Comparison of ENCODE assay signal across 9 mouse cellular contexts in the genomic region with DNA sequence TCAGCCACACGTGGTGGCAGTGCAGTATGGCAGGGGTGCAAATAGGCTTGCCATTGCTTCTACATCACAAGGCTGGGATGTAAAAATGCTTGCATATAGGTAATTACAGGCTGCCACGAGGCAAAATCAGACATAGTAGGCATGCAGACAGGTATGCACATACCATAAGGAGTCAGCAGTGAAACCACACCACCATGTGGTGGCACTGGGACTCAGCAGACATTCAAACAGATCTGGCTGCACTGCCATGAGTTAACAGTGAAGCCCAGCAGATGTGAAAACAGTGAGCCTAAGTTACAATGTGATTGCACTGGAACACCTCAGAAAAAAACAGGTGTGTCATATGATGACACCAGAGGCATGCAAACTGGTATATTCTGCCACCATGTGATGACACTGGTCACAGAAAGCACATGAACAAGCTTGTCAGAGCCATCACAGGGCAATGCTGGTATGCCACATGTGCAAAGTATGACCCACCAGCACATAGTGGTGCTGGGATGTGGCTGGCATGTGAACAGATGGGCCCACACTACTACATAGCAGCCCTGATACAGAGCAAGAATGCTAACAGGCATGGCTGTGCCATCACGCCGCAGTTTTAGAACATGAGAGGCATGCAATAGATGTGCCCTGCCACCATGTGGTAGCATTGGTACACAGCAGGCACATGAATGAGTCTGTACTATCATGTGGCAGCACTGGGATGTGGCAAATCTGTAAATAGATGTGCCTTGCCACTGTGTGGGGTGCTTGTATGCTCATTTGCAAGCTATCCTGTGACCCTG. TPM values are rescaled to one million over a fixed set of nuclear protein-coding genes. Genes with fewer than 3 reads are reported as not detected.
DNase-seq lines count a peak whose midpoint lies in the region; ATAC-seq and TF ChIP-seq lines count a peak whose summit lies in the region.
"Had no signal": no experiment of that assay in that cellular context is flagged by ENCODE, and none has a peak within 500 bp of the region (broad histone marks: within the 10 kb centered on the region; RNA-seq: fewer than 3 reads in every experiment).

No protein-coding gene starts in this region.

- TF ChIP-seq CTCF in embryonic fibroblast, embryonic 13.5 days (IDR thresholded peaks at IDR 0.05; ENCODE audit: borderline replicate concordance, insufficient read depth, low read length) = peak; percentile 61; the same call in 1 of the 2 replicates

- DNase-seq in midbrain, embryonic 11.5 days (ENCODE audit: low spot score, missing footprints) = no peak
- DNase-seq in midbrain, embryonic 10.5 days (ENCODE audit: low spot score) = no peak
- peak; percentile 52 to 55 for DNase-seq in adrenal gland, postnatal 36 days
- DNase-seq in limb, embryonic 14.5 days (ENCODE audit: low spot score) = peak; percentile 6
- DNase-seq in right cerebral cortex, postnatal 36 days (ENCODE audit: low spot score in 2 of 2) = peak; percentile 50 to 58
- DNase-seq in thymus, postnatal 0 days (ENCODE audit: low spot score) = no peak

- no peak overlapping the region for H3K4me3 ChIP-seq in midbrain, embryonic 11.5 days (ENCODE audit: low read depth, low read length)
- H3K4me3 ChIP-seq in midbrain, embryonic 10.5 days = no peak overlapping the region
- H3K4me3 ChIP-seq in embryonic fibroblast, embryonic 13.5 days (ENCODE audit: insufficient read depth, low read length) = no peak overlapping the region
- no peak overlapping the region for H3K4me3 ChIP-seq in kidney, embryonic 14.5 days (ENCODE audit: low read length)
- no peak overlapping the region for H3K4me3 ChIP-seq in limb, embryonic 14.5 days (replicated peaks; ENCODE audit: low read length)

- no peaks in the 10 kb centered on the region for H3K36me3 ChIP-seq in midbrain, embryonic 11.5 days (ENCODE audit: control insufficient read depth, insufficient read depth, low read length)
- no peaks in the 10 kb centered on the region for H3K36me3 ChIP-seq in midbrain, embryonic 10.5 days
- H3K36me3 ChIP-seq in kidney, embryonic 14.5 days (ENCODE audit: control insufficient read depth, insufficient read depth, low read length) = no peaks in the 10 kb centered on the region
- H3K36me3 ChIP-seq in limb, embryonic 14.5 days (ENCODE audit: control insufficient read depth, insufficient read depth, low read length) = no peaks in the 10 kb centered on the region

- ATAC-seq in midbrain, embryonic 11.5 days (ENCODE audit: low FRiP score) = peak; percentile 63
- peak; percentile 64; the same call in 1 of the 2 replicates for ATAC-seq in kidney, embryonic 14.5 days (ENCODE audit: low FRiP score, low TSS enrichment)
- ATAC-seq in limb, embryonic 14.5 days (ENCODE audit: low FRiP score, low read depth) = no peak

- no peaks in the 10 kb centered on the region for H3K27me3 ChIP-seq in midbrain, embryonic 11.5 days (ENCODE audit: control insufficient read depth, insufficient read depth, low read length)
- no peaks in the 10 kb centered on the region for H3K27me3 ChIP-seq in midbrain, embryonic 10.5 days (ENCODE audit: low read depth, poor library complexity, severe bottlenecking)
- H3K27me3 ChIP-seq in kidney, embryonic 14.5 days (ENCODE audit: control insufficient read depth, insufficient read depth, low read length) = no peaks in the 10 kb centered on the region
- H3K27me3 ChIP-seq in limb, embryonic 14.5 days (ENCODE audit: control insufficient read depth, insufficient read depth, low read length) = no peaks in the 10 kb centered on the region

- no peak overlapping the region for H3K4me2 ChIP-seq in midbrain, embryonic 11.5 days
- no peak overlapping the region for H3K4me2 ChIP-seq in kidney, embryonic 14.5 days (replicated peaks; ENCODE audit: low read depth, low read length)
- no peak overlapping the region for H3K4me2 ChIP-seq in limb, embryonic 14.5 days (replicated peaks; ENCODE audit: low read depth, low read length, severe bottlenecking)

- no peak overlapping the region for H3K9ac ChIP-seq in midbrain, embryonic 11.5 days (ENCODE audit: low read length)
- no peak overlapping the region for H3K9ac ChIP-seq in kidney, embryonic 14.5 days (ENCODE audit: low read depth, low read length)
- no peak overlapping the region for H3K9ac ChIP-seq in limb, embryonic 14.5 days (ENCODE audit: low read depth, low read length, severe bottlenecking)

- no peaks in the 10 kb centered on the region for H3K4me1 ChIP-seq in midbrain, embryonic 11.5 days (ENCODE audit: control insufficient read depth, insufficient read depth, low read length)
- H3K4me1 ChIP-seq in midbrain, embryonic 10.5 days = peaks cover 2% of the 10 kb centered on the region; the same call in 1 of the 2 replicates
- H3K4me1 ChIP-seq in embryonic fibroblast, embryonic 13.5 days (ENCODE audit: control insufficient read depth, insufficient read depth, low read length) = no peaks in the 10 kb centered on the region
- H3K4me1 ChIP-seq in kidney, embryonic 14.5 days (ENCODE audit: control insufficient read depth, insufficient read depth, low read length) = no peaks in the 10 kb centered on the region
- no peaks in the 10 kb centered on the region for H3K4me1 ChIP-seq in limb, embryonic 14.5 days (ENCODE audit: control insufficient read depth, insufficient read depth, low read length)

- TF ChIP-seq POLR2A in embryonic fibroblast, embryonic 13.5 days (IDR thresholded peaks at IDR 0.05; ENCODE audit: low read depth, low read length) = no peak
- no peak for TF ChIP-seq POLR2A in limb, embryonic 14.5 days (IDR thresholded peaks at IDR 0.05; ENCODE audit: borderline replicate concordance, extremely low read depth, insufficient read depth, insufficient read length)

- WGBS in midbrain, embryonic 11.5 days = 62% methylated on average over 4 of the region's 4 CpGs
- WGBS in midbrain, embryonic 10.5 days = 57% methylated on average over 4 of the region's 4 CpGs
- WGBS in kidney, embryonic 14.5 days = 51% methylated on average over 4 of the region's 4 CpGs
- WGBS in limb, embryonic 14.5 days = 54% methylated on average over 4 of the region's 4 CpGs

- no peak overlapping the region for H3K27ac ChIP-seq in midbrain, embryonic 11.5 days (ENCODE audit: low read depth, low read length)
- H3K27ac ChIP-seq in midbrain, embryonic 10.5 days (replicated peaks) = no peak overlapping the region
- no peak overlapping the region for H3K27ac ChIP-seq in embryonic fibroblast, embryonic 13.5 days (ENCODE audit: insufficient read depth, low read length)
- H3K27ac ChIP-seq in kidney, embryonic 14.5 days (ENCODE audit: low read depth, low read length) = no peak overlapping the region
- no peak overlapping the region for H3K27ac ChIP-seq in limb, embryonic 14.5 days (replicated peaks; ENCODE audit: low read depth, low read length)
- H3K27ac ChIP-seq: macrophage had no signal

- no peaks in the 10 kb centered on the region for H3K9me3 ChIP-seq in midbrain, embryonic 11.5 days (ENCODE audit: control insufficient read depth, low read length)
- no peaks in the 10 kb centered on the region for H3K9me3 ChIP-seq in midbrain, embryonic 10.5 days (replicated peaks)
- H3K9me3 ChIP-seq in kidney, embryonic 14.5 days (ENCODE audit: control insufficient read depth, low read length) = no peaks in the 10 kb centered on the region
- H3K9me3 ChIP-seq in limb, embryonic 14.5 days (ENCODE audit: control insufficient read depth, low read length) = no peaks in the 10 kb centered on the region

RNA-seq across cellular contexts. Expression of a gene that starts 30.7 kb away (rescaled TPM):
- polyA plus RNA-seq in midbrain, embryonic 11.5 days (2014; fragmentation: Nextera tagmentation; extraction: Ambion mirVana) = 0.96 and 1.0 TPM in 2 replicates
- 0.41 and 0.89 TPM in 2 replicates for polyA plus RNA-seq in midbrain, embryonic 10.5 days (2016; fragmentation: Nextera tagmentation; extraction: Ambion mirVana)
- total RNA-seq in adrenal gland, postnatal 36 days (2021) = under 1 TPM in 1 of 2 experiments, not detected in 1; 0.26 TPM
- not detected in 2 replicates for polyA plus RNA-seq in embryonic fibroblast, embryonic 13.5 days (2011; ENCODE audit: insufficient read length, low read depth, missing spikeins)
- 0.14 TPM in 1 of 2 replicates, not detected in the other for polyA plus RNA-seq in kidney, embryonic 14.5 days (2014; fragmentation: Nextera tagmentation; extraction: Ambion mirVana)
- 0.34 and 0.55 TPM in 2 replicates for polyA plus RNA-seq in limb, embryonic 14.5 days (2012; rRNA removed)
- polyA plus RNA-seq in limb, embryonic 14.5 days (2014; fragmentation: Nextera tagmentation; extraction: Ambion mirVana) = 0.43 and 0.50 TPM in 2 replicates
- polyA plus RNA-seq in thymus, postnatal 0 days (2015; fragmentation: Nextera tagmentation; extraction: Ambion mirVana) = 1.1 and 1.2 TPM in 2 replicates

RNA-seq across cellular contexts. Expression of a gene that starts 56.6 kb away (rescaled TPM):
- 31.8 and 37.4 TPM in 2 replicates for polyA plus RNA-seq in midbrain, embryonic 11.5 days (2014; fragmentation: Nextera tagmentation; extraction: Ambion mirVana)
- 33.1 and 37.4 TPM in 2 replicates for polyA plus RNA-seq in midbrain, embryonic 10.5 days (2016; fragmentation: Nextera tagmentation; extraction: Ambion mirVana)
- total RNA-seq in adrenal gland, postnatal 36 days (2021) = 10 to 100 TPM; 15.3 to 18.4 TPM
- 20.2 and 20.6 TPM in 2 replicates for polyA plus RNA-seq in embryonic fibroblast, embryonic 13.5 days (2011; ENCODE audit: insufficient read length, low read depth, missing spikeins)
- 24.6 and 34.6 TPM in 2 replicates for polyA plus RNA-seq in kidney, embryonic 14.5 days (2014; fragmentation: Nextera tagmentation; extraction: Ambion mirVana)
- 22.0 and 26.4 TPM in 2 replicates for polyA plus RNA-seq in limb, embryonic 14.5 days (2012; rRNA removed)
- 33.1 and 34.0 TPM in 2 replicates for polyA plus RNA-seq in limb, embryonic 14.5 days (2014; fragmentation: Nextera tagmentation; extraction: Ambion mirVana)
- polyA plus RNA-seq in thymus, postnatal 0 days (2015; fragmentation: Nextera tagmentation; extraction: Ambion mirVana) = 22.0 and 25.7 TPM in 2 replicates

Comparison
In these comparisons a context has a peak if more than half of its experiments do, and no peak if none do; other contexts are left out.
1. DNase-seq: peak in adrenal gland, postnatal 36 days (2 of 2), limb, embryonic 14.5 days (single experiment) and right cerebral cortex, postnatal 36 days (2 of 2); none in midbrain, embryonic 11.5 days (single experiment), midbrain, embryonic 10.5 days (single experiment) and thymus, postnatal 0 days (single experiment).